Mouse (Mus musculus) MEL (cell line): ENCODE results near the gene Nup54. TPM values are rescaled to one million over a fixed set of nuclear protein-coding genes. Genes with fewer than 3 reads are reported as not detected.

Source experiments
- DNase-seq: peaks from one replicate; pipeline ENCODE4 v3.0.0; 2011; ENCODE audit warnings: low read depth, low spot score
- H3K27ac ChIP-seq: 2 replicates; pipeline ENCODE4 v1.5.1; 2012; ENCODE audit warnings: low read depth, mild to moderate bottlenecking, control low read depth, low read length, moderate library complexity; ENCODE audit not compliant: control insufficient read depth
- H3K27me3 ChIP-seq, 2 experiments: fragments of 150-350 bp in 1 of 2; sonication (generic) in 1 of 2; 2 replicates each; pipeline ENCODE4 v1.6.1; 2012; ENCODE audit warnings: low read length in 2 of 2, mild to moderate bottlenecking in 2 of 2, improper control_type of control experiment in 1 of 2, moderate library complexity in 1 of 2; ENCODE audit not compliant: insufficient read depth in 2 of 2, control insufficient read depth in 1 of 2
- H3K36me3 ChIP-seq, 2 experiments: 2 replicates each; pipeline ENCODE4 v1.6.1; 2012 to 2014; ENCODE audit warnings: low read length in 2 of 2, improper control_type of control experiment in 1 of 2, inconsistent platforms in 1 of 2, mild to moderate bottlenecking in 1 of 2; ENCODE audit not compliant: insufficient read depth in 2 of 2, control insufficient read depth in 1 of 2
- H3K4me1 ChIP-seq, 2 experiments: fragments of 150-350 bp in 1 of 2; sonication (generic) in 1 of 2; 2 replicates each; pipeline ENCODE4 v1.6.1; 2012; ENCODE audit warnings: low read length in 2 of 2, improper control_type of control experiment in 1 of 2, mild to moderate bottlenecking in 1 of 2; ENCODE audit not compliant: insufficient read depth in 2 of 2, control insufficient read depth in 1 of 2
- H3K4me3 ChIP-seq, 2 experiments: fragments of 150-350 bp in 1 of 2; sonication (generic) in 1 of 2; 2 replicates each; pipeline ENCODE4 v1.5.1; 2012; ENCODE audit warnings: low read depth in 2 of 2, low read length in 2 of 2, mild to moderate bottlenecking in 2 of 2, moderate library complexity in 2 of 2, control low read depth in 1 of 2, improper control_type of control experiment in 1 of 2; ENCODE audit not compliant: control insufficient read depth in 1 of 2, insufficient read depth in 1 of 2
- H3K79me2 ChIP-seq: 2 replicates; pipeline ENCODE4 v1.6.1; 2012; ENCODE audit warnings: mild to moderate bottlenecking, low read length, moderate library complexity; ENCODE audit not compliant: control insufficient read depth, poor library complexity, insufficient read depth
- H3K9ac ChIP-seq: 2 replicates; pipeline ENCODE4 v1.6.1; 2012; ENCODE audit warnings: low read depth, mild to moderate bottlenecking, control low read depth, low read length, moderate library complexity; ENCODE audit not compliant: control insufficient read depth, poor library complexity, severe bottlenecking
- H3K9me3 ChIP-seq: fragments of 150-350 bp; sonication (generic); replicated peaks from 2 replicates; pipeline ENCODE4 v1.6.1; 2012; ENCODE audit warnings: mild to moderate bottlenecking, low read length, improper control_type of control experiment, moderate library complexity; ENCODE audit not compliant: insufficient read depth
- BHLHE40 ChIP-seq: IDR thresholded peaks from 2 replicates; pipeline ENCODE4 v1.6.1; 2012; ENCODE audit warnings: low read depth, mild to moderate bottlenecking, inconsistent platforms, low read length, improper control_type of control experiment, borderline replicate concordance
- CHD2 ChIP-seq: IDR thresholded peaks from 2 replicates; pipeline ENCODE4 v1.6.1; 2011; ENCODE audit warnings: low read length, improper control_type of control experiment
- CTCF ChIP-seq, 3 experiments: IDR thresholded peaks in 2 of 3; conservative IDR thresholded peaks in 1 of 3; 2 replicates each; pipeline ENCODE4 v1.5.1; 2011 to 2012; ENCODE audit warnings: low read length in 3 of 3, low read depth in 2 of 3, mild to moderate bottlenecking in 2 of 3, improper control_type of control experiment in 1 of 3, inconsistent platforms in 1 of 3, mixed read lengths in 1 of 3, moderate library complexity in 1 of 3; ENCODE audit not compliant: control insufficient read depth in 1 of 3, insufficient read depth in 1 of 3, poor library complexity in 1 of 3, severe bottlenecking in 1 of 3
- ELF1 ChIP-seq: IDR thresholded peaks from 2 replicates; pipeline ENCODE4 v1.6.1; 2014; ENCODE audit warnings: low read depth, mild to moderate bottlenecking, inconsistent platforms, low read length, improper control_type of control experiment, moderate library complexity
- EP300 ChIP-seq, 2 experiments: IDR thresholded peaks; 2 replicates each; pipeline ENCODE4 v1.6.1; 2011; ENCODE audit warnings: improper control_type of control experiment in 2 of 2, low read length in 2 of 2, low read depth in 1 of 2, mild to moderate bottlenecking in 1 of 2
- ETS1 ChIP-seq: IDR thresholded peaks from 2 replicates; pipeline ENCODE4 v1.6.1; 2012; ENCODE audit warnings: low read depth, mild to moderate bottlenecking, inconsistent platforms, low read length, improper control_type of control experiment, moderate library complexity
- MAX ChIP-seq: IDR thresholded peaks from 2 replicates; pipeline ENCODE4 v1.6.1; 2011; ENCODE audit warnings: low read length, improper control_type of control experiment
- MXI1 ChIP-seq: IDR thresholded peaks from 2 replicates; pipeline ENCODE4 v1.6.1; 2011; ENCODE audit warnings: mild to moderate bottlenecking, low read depth, low read length, improper control_type of control experiment
- MYC ChIP-seq: IDR thresholded peaks from 2 replicates; pipeline ENCODE4 v1.6.1; 2011; ENCODE audit warnings: low read depth, mild to moderate bottlenecking, low read length, improper control_type of control experiment, moderate library complexity
- NELFE ChIP-seq: IDR thresholded peaks from 2 replicates; pipeline ENCODE4 v1.6.1; 2011; ENCODE audit warnings: low read depth, low read length, improper control_type of control experiment
- POLR2AphosphoS2 ChIP-seq: IDR thresholded peaks from 2 replicates; pipeline ENCODE4 v1.6.1; 2011; ENCODE audit warnings: low read length, improper control_type of control experiment
- RAD21 ChIP-seq: IDR thresholded peaks from 2 replicates; pipeline ENCODE4 v1.6.1; 2011; ENCODE audit warnings: mild to moderate bottlenecking, low read depth, low read length, improper control_type of control experiment
- SMC3 ChIP-seq: IDR thresholded peaks from 2 replicates; pipeline ENCODE4 v1.6.1; 2011; ENCODE audit warnings: low read depth, low read length, improper control_type of control experiment
- TAL1 ChIP-seq: IDR thresholded peaks from 2 replicates; pipeline ENCODE4 v1.6.1; 2012; ENCODE audit warnings: mild to moderate bottlenecking, inconsistent platforms, low read length, moderate library complexity, mixed read lengths
- USF1 ChIP-seq: IDR thresholded peaks from 2 replicates; pipeline ENCODE4 v1.6.1; 2014; ENCODE audit warnings: low read depth, mild to moderate bottlenecking, inconsistent platforms, low read length, improper control_type of control experiment, moderate library complexity
- ZC3H11A ChIP-seq: IDR thresholded peaks from 2 replicates; pipeline ENCODE4 v1.6.1; 2012; ENCODE audit warnings: low read depth, mild to moderate bottlenecking, inconsistent platforms, low read length, improper control_type of control experiment
- ZKSCAN1 ChIP-seq: IDR thresholded peaks from 2 replicates; pipeline ENCODE4 v1.6.1; 2012; ENCODE audit warnings: low read depth, mild to moderate bottlenecking, inconsistent platforms, low read length, improper control_type of control experiment, moderate library complexity
- ZMIZ1 ChIP-seq: IDR thresholded peaks from 2 replicates; pipeline ENCODE4 v1.6.1; 2012; ENCODE audit warnings: low read depth, mild to moderate bottlenecking, inconsistent platforms, low read length, improper control_type of control experiment, moderate library complexity
- polyA plus RNA-seq, 2 experiments: library from polyadenylated mRNA; stranded (reverse) in 1 of 2; unstranded in 1 of 2; fragments of >175 nt in 1 of 2; fragments of >200 nt in 1 of 2; gene quantifications; 2 replicates each; pipeline versions ENCODE4 v1.2.1 to v1.2.4; 2012; ENCODE audit warnings: low replicate concordance in 2 of 2, low read depth in 1 of 2; ENCODE audit not compliant: insufficient read length in 2 of 2, insufficient read depth in 1 of 2, missing spikeins in 1 of 2
- total RNA-seq: library from RNA; depleted of rRNA; stranded (reverse); fragments of 300-350 nt; gene quantifications from 2 replicates; pipeline ENCODE4 v1.2.3, GENCODE M21; 2012

Nup54 gene
- total and polyA plus RNA-seq, 3 experiments: 67.5 to 106 TPM; not detected in 1

DNA sequence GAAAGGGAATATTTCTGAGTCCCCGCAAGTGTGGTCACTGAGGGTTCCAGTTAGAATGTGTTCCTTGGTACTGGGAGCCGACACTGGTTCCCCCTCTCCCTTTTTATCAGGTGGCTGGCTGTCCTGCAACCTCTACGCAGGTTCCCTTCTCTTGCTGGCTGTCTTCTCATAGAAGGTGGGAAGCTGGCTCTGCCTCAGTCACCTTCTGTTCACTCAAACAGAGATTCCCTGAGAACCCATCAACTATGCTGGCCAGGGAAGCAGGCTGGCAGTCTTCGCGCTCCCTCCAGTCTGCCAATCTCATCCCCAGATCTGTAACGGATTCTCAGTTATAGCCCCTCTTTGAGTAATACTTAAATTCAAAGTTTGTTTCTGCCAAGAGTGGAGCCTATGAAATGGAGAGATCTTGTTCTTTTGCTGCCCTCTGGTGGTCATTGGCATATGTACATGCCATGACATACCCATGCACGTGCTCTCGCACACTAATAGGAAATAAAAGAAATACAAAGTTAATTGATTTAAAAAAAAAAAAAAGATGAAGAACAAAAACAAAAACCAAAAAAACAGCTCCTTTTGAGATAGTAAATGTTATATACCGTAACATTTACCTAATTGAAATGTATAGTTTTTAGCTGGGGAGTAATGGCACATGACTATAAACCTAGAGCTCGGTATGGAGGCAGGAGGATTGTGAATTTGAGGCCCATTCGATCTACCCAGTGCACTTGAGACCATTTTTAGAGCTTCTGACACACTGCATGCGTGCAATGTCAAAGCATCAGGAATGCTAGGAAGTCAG lies 53.3 kb downstream of the Nup54 start (continued):
- peak; percentile 90 for TF ChIP-seq ZC3H11A

DNA sequence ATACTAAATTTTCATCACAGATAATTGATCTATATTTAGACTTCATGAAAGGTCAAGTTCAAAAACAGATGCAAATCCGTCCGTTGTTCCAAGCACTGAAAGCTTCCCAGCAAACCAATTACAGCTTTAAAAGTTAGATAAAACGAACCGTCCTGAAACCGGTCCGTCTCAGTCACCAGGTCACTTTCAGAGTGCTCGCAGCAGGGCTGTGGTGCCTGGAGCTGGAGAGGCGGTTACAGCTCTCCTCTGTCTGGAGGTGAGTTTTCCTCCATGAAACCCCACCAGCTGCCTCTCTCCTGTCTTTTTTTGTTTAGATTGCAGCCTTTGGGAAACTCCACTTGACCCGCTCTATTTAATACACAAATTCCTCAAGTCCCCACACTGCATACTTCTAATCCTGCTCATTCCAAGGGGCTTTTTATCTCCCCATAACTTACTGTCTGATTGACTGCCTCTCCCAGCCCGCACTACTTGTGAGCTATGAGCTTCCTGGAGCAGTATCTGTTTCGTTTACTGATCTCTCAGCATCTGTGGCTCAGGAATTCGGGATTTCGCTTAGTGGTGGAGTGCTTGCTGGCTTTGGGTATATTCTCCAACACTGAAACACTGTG lies 58.1 kb downstream of the Nup54 start:
- H3K4me3 ChIP-seq: no peak overlapping the region
- no peaks in the 10 kb centered on the region for H3K9me3 ChIP-seq
- no peaks in the 10 kb centered on the region for H3K36me3 ChIP-seq
- H3K27ac ChIP-seq: no peak overlapping the region
- no peak for DNase-seq
- H3K27me3 ChIP-seq: no peaks in the 10 kb centered on the region; a peak in 1 of 4 replicates
- H3K79me2 ChIP-seq: no peaks in the 10 kb centered on the region
- H3K9ac ChIP-seq: no peak overlapping the region
- H3K4me1 ChIP-seq: peaks cover 0 to 10% of the 10 kb centered on the region in 2 experiments; a peak in 2 of 4 replicates
- TF ChIP-seq CHD2 (no peak), BHLHE40 (no peak), EP300 (IDR thresholded peaks at IDR 0.05; ENCODE audit: low read depth in 1 of 2, low read length in 2 of 2) (no peak), MXI1 (no peak), POLR2AphosphoS2 (no peak), SMC3 (no peak), MYC (no peak), MAX (no peak), ETS1 (no peak), ELF1 (no peak), RAD21 (no peak), ZMIZ1 (no peak), USF1 (no peak), CTCF (IDR thresholded peaks at IDR 0.05 in 2 of 3, conservative IDR thresholded peaks at IDR 0.05 in 1 of 3; ENCODE audit: control insufficient read depth in 1 of 3, insufficient read depth in 1 of 3, low read depth in 2 of 3, low read length in 3 of 3, poor library complexity in 1 of 3, severe bottlenecking in 1 of 3) (no peak), TAL1 (no peak), ZKSCAN1 (no peak)

DNA sequence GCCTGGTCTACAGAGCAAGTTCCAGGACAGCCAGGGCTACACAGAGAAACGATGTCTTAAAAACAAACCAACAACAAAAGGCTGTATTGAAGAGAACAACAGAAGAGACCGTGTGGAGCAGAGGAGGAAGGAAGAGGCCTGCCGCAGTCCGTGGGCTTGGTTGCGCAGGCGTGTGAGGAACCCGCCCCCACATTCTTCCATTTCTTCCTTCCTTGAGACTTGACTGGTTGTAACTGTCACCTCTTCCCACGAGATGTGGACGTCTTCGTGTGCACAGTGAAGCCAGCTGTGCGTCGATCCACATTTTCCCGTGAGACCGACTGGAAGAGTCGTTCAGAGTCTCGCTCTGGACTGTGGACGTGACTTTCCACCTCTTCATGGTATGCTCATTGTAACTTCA lies 59.7 kb downstream of the Nup54 start:
- Histone ChIP-seq H3K9ac (no peak overlapping the region), H3K4me3 (no peak overlapping the region), H3K36me3 (no peaks in the 10 kb centered on the region), H3K27me3 (peaks cover 5 to 6% of the 10 kb centered on the region in 2 experiments), H3K9me3 (no peaks in the 10 kb centered on the region), H3K27ac (no peak overlapping the region), H3K79me2 (no peaks in the 10 kb centered on the region), H3K4me1 (peaks cover 0 to 10% of the 10 kb centered on the region in 2 experiments; a peak in 2 of 4 replicates)
- no peak for TF ChIP-seq POLR2AphosphoS2
- no peak for TF ChIP-seq TAL1
- TF ChIP-seq ZKSCAN1: no peak
- TF ChIP-seq NELFE: no peak
- 0 out of 2 replicates have a peak, but pooled peaks have one; percentile 25 for TF ChIP-seq MAX
- peak; percentile 30 for DNase-seq
